In genomic region chr5:108566523-108566922, GRCm38 (mm10) we compare ENCODE assay signal across 24 mouse cellular contexts. TPM values are rescaled to one million over a fixed set of nuclear protein-coding genes. Genes with fewer than 3 reads are reported as not detected.
DNase-seq lines count a peak whose midpoint lies in the region; ATAC-seq and TF ChIP-seq lines count a peak whose summit lies in the region.
"Had no signal": no experiment of that assay in that cellular context is flagged by ENCODE, and none has a peak within 500 bp of the region (broad histone marks: within the 10 kb centered on the region; RNA-seq: fewer than 3 reads in every experiment).

No protein-coding gene starts in this region.

- DNase-seq in heart, embryonic 10.5 days (ENCODE audit: low spot score), result peak; percentile 38
- no peak for DNase-seq in heart, postnatal 36 days
- peak; percentile 62 for DNase-seq in lung, postnatal 0 days (ENCODE audit: low spot score)
- DNase-seq in lung, postnatal 10 days, result no peak
- DNase-seq in adipocyte (ENCODE audit: low spot score), result no peak
- DNase-seq in urinary bladder, postnatal 10 days (ENCODE audit: low spot score), result no peak
- DNase-seq: adrenal gland, postnatal 10 days; B cell, adult 2 months; cerebellum, adult 11-12 months; cerebellum, adult 2 months; cerebellum, adult 9-10 months; cerebellum, postnatal 10 days; cerebellum, postnatal 25 days had no signal

- H3K4me2 ChIP-seq in lung, postnatal 0 days (replicated peaks; ENCODE audit: low read depth, low read length), result no peak overlapping the region
- H3K4me2 ChIP-seq: embryonic facial prominence, embryonic 12.5 days; forebrain, embryonic 13.5 days; forebrain, embryonic 15.5 days had no signal

- H3K4me1 ChIP-seq in heart, embryonic 10.5 days, result no peaks in the 10 kb centered on the region
- no peaks in the 10 kb centered on the region; the same call in 1 of the 2 replicates for H3K4me1 ChIP-seq in lung, postnatal 0 days (ENCODE audit: insufficient read depth, low read depth, low read length)
- H3K4me1 ChIP-seq: embryonic facial prominence, embryonic 10.5 days; embryonic facial prominence, embryonic 12.5 days; forebrain, embryonic 13.5 days; forebrain, embryonic 15.5 days had no signal

- no peak overlapping the region for H3K4me3 ChIP-seq in heart, embryonic 10.5 days
- no peak overlapping the region for H3K4me3 ChIP-seq in lung, postnatal 0 days (ENCODE audit: low read depth, low read length)
- H3K4me3 ChIP-seq: embryonic facial prominence, embryonic 10.5 days; embryonic facial prominence, embryonic 12.5 days; forebrain, embryonic 13.5 days; forebrain, embryonic 15.5 days had no signal

- intact Hi-C loops in heart, postnatal 36 days (cut with DNase I), result no loop called here

- H3K27ac ChIP-seq in heart, embryonic 10.5 days, result no peak overlapping the region
- 0 out of 2 replicates have a peak overlapping the region, but pooled peaks have one; percentile 20 for H3K27ac ChIP-seq in lung, postnatal 0 days (ENCODE audit: low read length)
- H3K27ac ChIP-seq: embryonic facial prominence, embryonic 10.5 days; embryonic facial prominence, embryonic 12.5 days; forebrain, embryonic 13.5 days; forebrain, embryonic 15.5 days had no signal

- TF ChIP-seq CTCF in lung, postnatal 0 days (IDR thresholded peaks at IDR 0.05), result no peak

- H3K27me3 ChIP-seq in heart, embryonic 10.5 days (ENCODE audit: insufficient read depth, poor library complexity, severe bottlenecking), result no peaks in the 10 kb centered on the region
- no peaks in the 10 kb centered on the region for H3K27me3 ChIP-seq in lung, postnatal 0 days (replicated peaks; ENCODE audit: insufficient read depth, low read length)
- H3K27me3 ChIP-seq: CH12.LX; embryonic facial prominence, embryonic 12.5 days; forebrain, embryonic 13.5 days; forebrain, embryonic 15.5 days; Patski had no signal

- H3K9ac ChIP-seq in lung, postnatal 0 days (replicated peaks; ENCODE audit: low read depth), result no peak overlapping the region
- H3K9ac ChIP-seq: embryonic facial prominence, embryonic 12.5 days; forebrain, embryonic 13.5 days; forebrain, embryonic 15.5 days had no signal

- peaks cover 52% of the 10 kb centered on the region for H3K36me3 ChIP-seq in heart, embryonic 10.5 days
- peaks cover 27% of the 10 kb centered on the region; the same call in 1 of the 2 replicates for H3K36me3 ChIP-seq in lung, postnatal 0 days (ENCODE audit: insufficient read depth, low read length)

- no peaks in the 10 kb centered on the region for H3K9me3 ChIP-seq in heart, embryonic 10.5 days
- H3K9me3 ChIP-seq in lung, postnatal 0 days (ENCODE audit: low read length), result no peaks in the 10 kb centered on the region
- H3K9me3 ChIP-seq: embryonic facial prominence, embryonic 10.5 days; embryonic facial prominence, embryonic 12.5 days; forebrain, embryonic 13.5 days; forebrain, embryonic 15.5 days; G1E had no signal

- ATAC-seq in lung, postnatal 0 days, result peak; percentile 73
- peak; percentile 53 for ATAC-seq in granulocyte monocyte progenitor cell, adult 5-6 weeks (replicated peaks; ENCODE audit: poor library complexity, severe bottlenecking)
- ATAC-seq in megakaryocyte, adult 5-6 weeks (ENCODE audit: poor library complexity, severe bottlenecking), result peak; percentile 36; the same call in 1 of the 2 replicates
- ATAC-seq: activated CD4-positive, CD25-positive, alpha-beta regulatory T cell, adult 4 months; CD4-positive, CD25-positive, alpha-beta regulatory T cell, adult 4 months; forebrain, embryonic 13.5 days; forebrain, embryonic 15.5 days; Patski had no signal

- WGBS in heart, embryonic 10.5 days, result 91% methylated on average over 4 of the region's 4 CpGs
- WGBS in lung, postnatal 0 days, result 73% methylated on average over 4 of the region's 4 CpGs

- TF ChIP-seq EP300 in lung, postnatal 0 days (IDR thresholded peaks at IDR 0.05), result 0 out of 2 replicates have a peak, but pooled peaks have one; percentile 22

RNA-seq across cellular contexts. Expression of gene Cplx1, which starts 16.7 kb away (rescaled TPM):
- polyA plus RNA-seq in heart, embryonic 10.5 days (2016; fragmentation: Nextera tagmentation; extraction: Ambion mirVana), result 0.64 and 0.70 TPM in 2 replicates
- total RNA-seq in heart, postnatal 36 days (2021), result under 1 TPM in 1 of 2 experiments, not detected in 1; 0.25 TPM
- 0.16 and 0.24 TPM in 2 replicates for polyA plus RNA-seq in lung, postnatal 0 days (2015; fragmentation: Nextera tagmentation; extraction: Ambion mirVana)
- total RNA-seq in granulocyte monocyte progenitor cell, adult 5-6 weeks (2014; fragmentation: Nextera tagmentation), result not detected in 2 replicates
- total RNA-seq in granulocyte monocyte progenitor cell, adult 5-6 weeks (2017), result not detected in 2 replicates
- total RNA-seq in megakaryocyte, adult 5-6 weeks (2015), result 0.34 TPM in 1 of 2 replicates, not detected in the other
- total RNA-seq in megakaryocyte, adult 5-6 weeks (2017), result not detected in 2 replicates
- total RNA-seq: CH12.LX had no signal
- polyA plus RNA-seq: activated CD4-positive, CD25-positive, alpha-beta regulatory T cell, adult 4 months; CD4-positive, CD25-positive, alpha-beta regulatory T cell, adult 4 months; G1E; Patski had no signal

Comparison
In these comparisons a context has a peak if more than half of its experiments do, and no peak if none do; other contexts are left out.
1. DNase-seq: peak in heart, embryonic 10.5 days (single experiment) and lung, postnatal 0 days (single experiment); none in heart, postnatal 36 days (0 of 2), lung, postnatal 10 days (single experiment), adipocyte (single experiment) and urinary bladder, postnatal 10 days (single experiment).
2. Peak in every context shown above with its lines, with median percentiles within 50 percentile points of each other: ATAC-seq.